Mouse (Mus musculus) Muller cell, postnatal 12 days (primary cell): ENCODE data around the gene Ccdc155.
A peak's percentile ranks its signal among the peaks of the same experiment; 100 is the strongest.
"Not testable (repeated sequence)": the region's sequence is repeated elsewhere in the genome, so short reads cannot be mapped to it uniquely, and the experiment has no call there.

Experiments used
- DNase-seq: peaks from one replicate; pipeline ENCODE4 v3.0.0-alpha.2; 2015; ENCODE audit errors: inconsistent ontology term

Gene Ccdc155

DNA sequence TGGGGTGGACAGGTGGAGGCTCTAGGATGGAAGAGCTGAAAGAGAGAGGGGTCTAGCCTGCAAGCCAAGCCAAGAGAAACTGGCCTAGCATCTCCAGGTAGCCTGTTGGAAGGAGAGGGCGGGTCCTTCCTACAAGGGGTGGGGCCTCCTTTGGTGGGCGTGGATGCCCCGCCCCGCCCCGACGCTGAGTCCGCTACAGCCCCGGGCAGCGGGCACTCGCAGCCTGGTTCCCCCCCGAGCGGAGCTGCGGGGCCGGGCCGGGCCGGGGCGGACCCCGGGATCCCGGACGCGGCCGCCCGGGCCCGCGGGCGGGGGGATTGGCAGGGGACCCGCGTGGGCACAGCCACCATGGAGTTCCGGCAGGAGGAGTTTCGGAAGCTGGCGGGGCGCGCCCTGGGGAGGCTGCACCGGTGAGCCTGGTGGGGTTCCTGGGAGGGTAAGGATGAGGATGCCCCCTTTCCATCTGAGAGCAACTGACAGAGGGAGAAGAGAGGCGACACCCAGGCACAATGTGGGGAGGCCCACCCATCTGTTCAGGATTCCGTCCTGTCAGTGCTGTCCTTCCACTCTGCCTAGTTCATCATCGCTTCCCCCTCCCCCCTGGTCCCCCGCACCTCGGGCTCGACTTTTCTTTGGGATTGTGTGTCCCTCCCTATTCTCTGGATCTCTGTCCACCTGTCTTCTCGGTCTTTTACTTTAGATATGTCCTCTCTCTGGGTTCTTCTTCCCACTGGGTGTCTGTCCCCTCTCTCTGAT is 40.8 kb downstream of the Ccdc155 start, which contains the start of gene Slc17a7:
Gene Slc17a7 (plus strand): TSS at position 215 of the 756 bp plus-strand sequence.
- peak; percentile 46 for DNase-seq

GRCm38 (mm10) chr7:45162996-45163615 is 41.6 kb downstream of the Ccdc155 start:
- no peak for DNase-seq

GRCm38 (mm10) chr7:45162551-45162950 is 42.1 kb downstream of the Ccdc155 start:
- no peak for DNase-seq

DNA sequence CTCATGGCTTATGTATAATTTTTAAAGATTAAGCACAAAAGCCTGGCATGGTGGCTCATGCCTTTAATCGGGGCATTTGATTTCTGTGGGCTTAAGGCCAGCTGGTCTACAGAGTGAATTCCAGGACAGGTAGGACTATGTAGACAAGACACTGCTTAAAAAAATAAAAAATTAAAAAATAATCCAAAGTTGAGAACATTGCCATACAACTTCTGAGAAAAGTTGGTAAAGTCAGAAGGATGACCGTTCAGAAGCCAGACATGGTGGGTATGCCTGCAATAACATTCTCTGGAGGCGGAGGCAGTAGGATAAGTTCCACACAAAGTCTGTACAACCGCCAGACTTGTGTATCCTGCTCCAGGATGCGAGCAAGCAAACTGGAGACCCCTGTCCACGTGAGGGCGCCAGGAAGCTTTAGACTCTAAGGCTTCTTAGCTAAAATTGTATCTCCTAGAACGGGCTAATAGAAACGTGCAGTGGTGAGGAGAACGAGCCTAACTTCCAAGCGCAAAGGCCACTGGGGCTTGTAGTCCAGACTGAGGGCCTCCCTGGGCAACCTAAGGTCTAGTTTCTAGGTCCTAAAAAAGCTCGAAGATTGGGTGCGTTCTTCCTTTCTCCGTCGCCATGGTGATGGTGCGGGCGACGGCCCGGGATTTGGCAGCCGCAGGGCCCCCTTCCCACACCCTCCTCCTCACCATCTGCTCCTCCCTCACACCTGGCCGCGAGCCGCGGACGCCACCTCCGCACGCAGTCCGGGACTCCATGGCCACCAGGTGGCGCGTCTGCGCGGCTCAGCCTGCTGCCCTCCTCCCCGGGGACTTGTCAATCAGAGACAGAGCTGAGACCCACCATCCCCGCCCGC is 42.8 kb downstream of the Ccdc155 start:
- peak; percentile 90 for DNase-seq

- no peak for DNase-seq
Measured at GRCm38 (mm10) chr7:45160866-45161265, 43.8 kb downstream of the Ccdc155 start.

- DNase-seq = no peak
Measured at GRCm38 (mm10) chr7:45160316-45160800, 44.3 kb downstream of the Ccdc155 start.

GRCm38 (mm10) chr7:45158991-45159390 is 45.7 kb downstream of the Ccdc155 start:
- no peak for DNase-seq

DNA sequence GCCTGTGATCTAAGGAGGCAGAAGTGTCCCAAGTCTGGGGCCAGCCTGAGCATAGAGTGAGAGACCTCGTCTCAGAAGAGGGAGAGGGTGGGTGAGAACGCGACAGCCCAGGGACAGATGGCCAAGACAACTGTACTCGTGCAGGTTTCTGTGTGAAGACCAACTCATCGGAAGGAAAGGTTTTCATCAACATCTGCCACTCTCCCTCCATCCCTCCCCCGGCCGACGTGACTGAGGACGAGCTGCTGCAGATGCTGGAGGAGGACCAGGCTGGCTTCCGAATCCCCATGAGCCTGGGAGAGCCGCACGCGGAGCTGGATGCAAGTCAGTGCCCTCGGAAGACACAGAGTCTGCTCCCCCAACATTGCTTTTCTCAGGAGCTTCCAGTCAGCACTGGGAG is 47.2 kb downstream of the Ccdc155 start:
- DNase-seq = no peak

- DNase-seq = no peak
Measured at GRCm38 (mm10) chr7:45156206-45156605, 48.5 kb downstream of the Ccdc155 start.

DNA sequence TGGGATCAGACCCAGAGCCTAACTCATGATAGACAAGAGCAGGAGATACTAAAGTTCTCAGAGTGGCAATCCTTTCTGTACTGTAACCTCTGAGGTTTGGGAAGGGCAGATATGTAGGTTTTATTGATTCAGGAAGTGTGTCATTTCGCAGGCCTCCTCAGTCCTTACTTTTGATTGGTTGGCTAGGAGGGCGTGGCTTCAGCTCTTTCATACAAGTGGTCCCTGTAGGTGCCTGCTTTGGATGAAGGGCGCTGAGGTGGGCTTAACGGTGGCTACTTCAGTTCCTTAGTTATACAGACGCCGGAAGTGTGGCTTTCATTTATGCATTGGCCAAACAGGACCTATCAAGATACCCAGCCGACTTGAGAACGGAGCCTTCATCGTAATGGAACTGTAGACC is 49.1 kb downstream of the Ccdc155 start:
- DNase-seq = no peak

DNA sequence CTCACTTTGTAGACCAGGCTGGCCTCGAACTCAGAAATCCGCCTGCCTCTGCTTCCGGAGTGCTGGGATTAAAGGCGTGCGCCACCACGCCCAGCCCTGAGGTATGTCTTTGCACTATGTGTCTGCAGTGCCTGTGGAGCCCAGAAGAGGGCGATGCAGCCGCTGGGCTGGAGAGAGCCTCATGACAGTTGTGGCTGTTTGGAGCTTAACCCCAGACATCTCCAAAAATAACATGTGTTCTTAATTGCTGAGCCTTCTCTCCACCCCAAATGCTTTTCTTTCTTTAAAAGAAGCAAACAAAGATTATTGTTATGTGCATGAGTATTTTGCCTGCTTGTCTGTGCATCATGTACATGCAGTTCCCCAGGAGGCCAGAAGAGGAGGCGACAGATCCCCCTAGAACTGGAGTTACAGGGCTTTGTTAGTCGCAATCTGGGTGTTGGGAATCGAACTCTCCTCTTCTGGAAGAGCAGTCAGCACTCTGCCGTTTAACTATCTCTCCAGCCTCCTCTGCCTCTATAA is 49.6 kb downstream of the Ccdc155 start:
- peak; percentile 50 for DNase-seq

- DNase-seq = peak; percentile 98
Measured at GRCm38 (mm10) chr7:45154096-45154992, 50.3 kb downstream of the Ccdc155 start, which contains the start of the genes Pih1d1 and Aldh16a1. Gene Pih1d1 (plus strand): TSS chr7:45154303. Gene Aldh16a1 (minus strand): TSS chr7:45154584.

DNA sequence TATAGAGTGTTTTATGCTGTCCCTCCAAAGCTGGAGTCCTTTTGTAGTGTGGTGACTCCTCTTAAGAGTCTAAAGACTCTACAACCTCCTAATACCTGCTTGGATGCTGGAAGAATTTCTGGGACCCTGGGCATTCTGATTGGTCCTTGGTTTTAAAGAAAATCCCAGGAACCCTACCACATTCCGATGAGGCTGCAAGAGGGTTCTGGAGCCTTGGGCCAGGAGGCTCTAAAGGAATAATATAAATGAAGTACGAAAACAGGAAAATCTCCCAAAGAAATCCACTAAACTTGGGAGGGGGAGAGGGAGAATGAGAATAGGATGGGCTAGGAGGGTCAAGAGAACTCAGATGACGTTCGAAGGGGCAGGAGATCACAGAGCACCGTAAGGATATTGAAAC is 51.1 kb downstream of the Ccdc155 start:
- no peak for DNase-seq

DNA sequence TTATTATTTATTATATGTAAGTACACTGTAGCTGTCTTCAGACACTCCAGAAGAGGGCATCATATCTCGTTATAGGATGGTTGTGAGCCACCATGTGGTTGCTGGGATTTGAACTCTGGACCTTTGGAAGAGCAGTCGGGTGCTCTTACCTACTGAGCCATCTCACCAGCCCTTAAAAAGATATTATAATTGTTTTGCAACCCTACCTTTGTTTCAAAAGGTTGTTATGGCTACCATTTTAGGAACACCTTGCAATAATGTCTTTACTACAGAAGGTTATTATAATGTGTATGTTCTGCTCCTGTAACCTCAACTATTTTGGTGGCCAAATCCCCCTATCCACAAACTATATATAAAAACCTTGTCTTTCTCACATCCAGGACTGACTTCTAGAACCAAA is 51.6 kb downstream of the Ccdc155 start:
- DNase-seq = not testable (repeated sequence)

DNA sequence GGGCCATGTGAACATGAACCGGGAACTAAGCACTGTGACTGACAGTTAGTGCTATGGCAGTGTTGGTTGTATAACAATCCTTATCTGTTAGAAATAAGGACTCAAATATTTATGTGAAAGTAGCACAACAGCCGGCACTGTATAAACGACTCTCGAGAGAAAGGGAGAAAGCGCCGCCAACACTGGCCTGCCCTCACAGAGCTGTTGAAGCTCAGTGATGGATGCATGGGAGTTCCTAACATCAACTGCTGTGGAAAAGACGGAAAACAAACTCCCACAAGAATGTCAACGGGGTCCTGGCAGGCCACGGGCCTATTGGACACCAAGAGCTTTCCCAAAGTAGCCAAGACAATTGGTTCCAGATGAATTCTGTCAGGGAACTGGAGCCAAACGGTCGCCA is 53.4 kb downstream of the Ccdc155 start:
- no peak for DNase-seq

DNA sequence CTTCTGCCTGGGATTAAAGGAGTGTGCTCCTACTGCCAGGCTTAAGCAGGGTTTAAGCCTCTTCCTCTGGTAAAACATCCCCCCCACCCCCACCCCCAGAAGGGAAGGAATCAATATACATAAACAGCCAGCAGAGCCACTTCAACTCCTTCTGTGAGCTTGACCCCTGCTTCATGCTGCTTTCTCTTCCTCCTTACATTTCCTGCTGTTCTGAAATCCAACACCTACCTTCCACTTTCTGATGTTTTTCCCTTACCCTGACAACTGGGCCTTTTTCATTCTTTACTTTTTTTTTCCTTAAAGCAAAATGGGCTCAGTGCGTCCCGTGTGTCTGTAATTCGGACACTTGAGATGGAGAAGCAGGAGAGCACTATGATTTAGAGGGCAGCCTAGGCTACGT is 54.4 kb downstream of the Ccdc155 start:
- DNase-seq = no peak

GRCm38 (mm10) chr7:45149545-45149944 is 55.1 kb downstream of the Ccdc155 start:
- no peak for DNase-seq

DNA sequence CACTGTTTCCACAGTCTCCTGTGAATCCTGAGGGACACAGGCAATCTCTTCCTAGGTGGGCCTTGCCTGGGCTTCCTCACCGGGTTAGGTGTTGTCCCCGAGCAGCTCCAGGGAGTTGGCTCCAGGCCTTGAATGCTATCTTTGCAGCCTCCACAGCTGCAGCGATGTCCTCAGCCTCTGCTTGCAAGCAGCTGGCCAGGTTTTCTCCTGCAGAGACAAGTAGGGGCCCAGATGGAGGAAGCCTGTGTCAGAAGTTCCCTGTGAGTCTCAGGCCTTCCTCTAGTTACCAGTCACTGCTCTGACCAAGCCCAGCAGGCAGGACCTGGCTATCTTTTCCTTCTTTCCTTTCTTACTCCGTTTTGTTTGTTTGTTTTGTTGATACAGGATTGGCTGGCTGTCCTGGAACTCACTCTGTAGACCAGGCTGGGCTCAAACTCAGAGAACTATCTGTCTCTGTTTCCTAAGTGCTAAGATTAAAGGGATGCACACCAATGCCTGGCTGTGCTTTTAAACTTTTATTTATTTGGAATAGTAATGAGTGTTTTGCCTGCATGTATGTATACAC is 56.1 kb downstream of the Ccdc155 start:
- no peak for DNase-seq

DNA sequence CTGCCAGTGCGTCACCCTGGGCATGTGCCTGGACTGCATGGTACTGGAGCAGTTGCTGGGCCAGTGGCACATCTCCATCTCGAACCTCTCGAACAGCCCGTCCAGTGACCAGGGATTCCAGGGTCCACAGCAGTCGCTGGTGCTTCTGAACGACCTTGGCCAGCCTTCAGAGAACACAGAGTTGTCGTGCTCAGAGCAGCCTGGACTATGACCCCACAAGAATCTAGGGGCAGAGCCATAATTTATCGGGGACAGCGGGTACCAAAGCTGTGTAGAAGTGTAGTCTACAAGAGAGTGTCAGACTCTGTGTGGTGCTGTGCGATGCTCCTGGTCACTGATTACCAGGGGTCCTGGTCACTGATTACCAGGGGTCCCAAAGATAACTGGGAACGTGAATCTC is 56.8 kb downstream of the Ccdc155 start:
- DNase-seq = no peak

DNA sequence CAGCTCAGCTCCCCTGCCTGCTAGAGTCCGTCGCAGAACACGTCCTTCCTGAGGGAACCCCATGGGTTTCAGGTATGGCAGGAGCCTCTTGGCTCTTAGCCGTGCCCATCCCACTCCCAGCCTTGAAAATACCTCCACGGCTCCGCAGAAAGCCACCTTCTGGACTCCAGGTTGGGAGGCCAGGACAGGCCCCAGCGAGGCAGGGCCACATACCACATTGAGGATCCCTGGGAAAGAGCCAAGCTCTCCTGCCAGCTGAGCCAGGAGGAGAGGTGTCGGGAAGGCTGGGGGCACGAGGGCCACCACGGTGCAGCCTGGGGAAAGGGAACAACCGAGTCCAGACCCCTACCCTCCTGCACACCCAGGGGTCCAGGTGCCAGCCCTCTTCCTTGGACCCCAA is 57.4 kb downstream of the Ccdc155 start:
- DNase-seq = no peak
